Mouse (Mus musculus) olfactory bulb, adult 2 months (tissue): ENCODE measurements around the gene Siglecg.

Source experiments
- CTCF ChIP-seq: fragments of 200-500 bp; IDR thresholded peaks from 2 replicates; pipeline ENCODE4 v1.5.1; 2012; ENCODE audit warnings: low read depth, mild to moderate bottlenecking, low read length, moderate library complexity; ENCODE audit not compliant: insufficient read depth
- POLR2A ChIP-seq: fragments of 200-500 bp; IDR thresholded peaks from 2 replicates; pipeline ENCODE4 v1.6.1; 2012; ENCODE audit warnings: mild to moderate bottlenecking, low read depth, low read length, moderate library complexity; ENCODE audit not compliant: insufficient read depth

- TF ChIP-seq CTCF (no peak), POLR2A (no peak)
These were observed 56.0 kb downstream of the Siglecg start for GRCm38 (mm10) chr7:43463976-43464375.
